Mouse (Mus musculus) heart, embryonic 11.5 days (tissue): ENCODE data around the gene Iqgap1. TPM values are rescaled to one million over a fixed set of nuclear protein-coding genes. Genes with fewer than 3 reads are reported as not detected.
"Not testable (repeated sequence)": the region's sequence is repeated elsewhere in the genome, so short reads cannot be mapped to it uniquely, and the experiment has no call there.

ENCODE experiments used
- ATAC-seq: fragments of 200-750 bp; cut with Nextera tagmentation; replicated peaks from 2 replicates; pipeline ENCODE4 v1.8.0; 2017; ENCODE audit warnings: moderate library complexity; ENCODE audit not compliant: insufficient number of reproducible peaks, low FRiP score, low TSS enrichment
- H3K27ac ChIP-seq: fragments of 300-500 bp; sonication (generic); 2 replicates; pipeline ENCODE4 v1.5.1; 2014; ENCODE audit warnings: mild to moderate bottlenecking, low read depth, low read length
- H3K27me3 ChIP-seq: fragments of 300-500 bp; sonication (generic); 2 replicates; pipeline ENCODE4 v1.6.1; 2014; ENCODE audit warnings: mild to moderate bottlenecking, low read length, mixed read lengths; ENCODE audit not compliant: control insufficient read depth, insufficient read depth
- H3K36me3 ChIP-seq: fragments of 300-500 bp; sonication (generic); 2 replicates; pipeline ENCODE4 v1.6.1; 2014; ENCODE audit warnings: mild to moderate bottlenecking, low read length, moderate library complexity, mixed read lengths; ENCODE audit not compliant: control insufficient read depth, insufficient read depth
- H3K4me1 ChIP-seq: fragments of 300-500 bp; sonication (generic); 2 replicates; pipeline ENCODE4 v1.6.1; 2014; ENCODE audit warnings: low read length; ENCODE audit not compliant: control insufficient read depth, insufficient read depth
- H3K4me2 ChIP-seq: fragments of 300-500 bp; sonication (generic); 2 replicates; pipeline ENCODE4 v1.6.1; 2014; ENCODE audit warnings: mild to moderate bottlenecking, moderate library complexity
- H3K4me3 ChIP-seq: fragments of 300-500 bp; sonication (generic); 2 replicates; pipeline ENCODE4 v1.5.1; 2014; ENCODE audit warnings: low read depth, low read length
- H3K9ac ChIP-seq: fragments of 300-500 bp; sonication (generic); 2 replicates; pipeline ENCODE4 v1.6.1; 2014; ENCODE audit warnings: mild to moderate bottlenecking, low read depth, low read length, moderate library complexity
- H3K9me3 ChIP-seq: fragments of 300-500 bp; sonication (generic); replicated peaks from 2 replicates; pipeline ENCODE4 v1.6.1; 2016; ENCODE audit warnings: low read length; ENCODE audit not compliant: control insufficient read depth
- WGBS: fragments of 180-500 bp; shearing (Covaris S2); extraction: QIAGEN DNeasy Blood & Tissue Kit; methylation state at CpG from one replicate; pipeline ENCODE4 v1.1.7; 2014; ENCODE audit not compliant: insufficient replicate concordance; 5-methylcytosine and 5-hydroxymethylcytosine counted together
- polyA plus RNA-seq: library from polyadenylated mRNA; unstranded; fragments of >200 nt; fragmentation: Nextera tagmentation; extraction: Ambion mirVana; gene quantifications from 2 replicates; pipeline ENCODE4 v1.2.1, GENCODE M21; 2014

Gene Iqgap1
- polyA plus RNA-seq, 1 experiment from 2014 or later, result 33.5 TPM

DNA sequence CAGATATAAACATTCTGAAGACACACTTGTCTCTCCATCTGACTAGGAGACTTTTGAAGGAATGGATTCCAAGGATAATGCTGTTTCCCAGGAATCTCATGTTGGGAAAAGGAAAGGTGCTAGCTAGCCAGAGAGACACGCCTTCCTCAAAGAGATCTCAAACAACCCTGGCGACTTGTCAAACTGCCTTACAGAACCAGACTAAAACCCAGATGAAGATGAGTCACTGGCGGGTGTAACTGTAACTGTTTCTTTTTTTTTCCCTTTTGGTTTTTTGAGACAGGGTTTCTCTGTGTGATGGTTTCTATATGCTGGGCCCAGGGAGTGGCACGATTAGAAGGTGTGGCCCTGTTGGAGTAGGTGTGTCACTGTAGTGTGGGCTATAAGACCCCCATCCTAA lies 15.2 kb upstream of the Iqgap1 start:
- H3K36me3 ChIP-seq, result no peaks in the 10 kb centered on the region
- 0 out of 2 replicates have a peak, but pooled peaks cover 2% of the 10 kb centered on the region for H3K4me1 ChIP-seq
- no peaks in the 10 kb centered on the region for H3K9me3 ChIP-seq
- H3K4me3 ChIP-seq, result no peak overlapping the region
- no peak for ATAC-seq
- no peaks in the 10 kb centered on the region for H3K27me3 ChIP-seq
- no peak overlapping the region for H3K4me2 ChIP-seq
- no peak overlapping the region for H3K27ac ChIP-seq
- no peak overlapping the region for H3K9ac ChIP-seq
- WGBS, result 73% methylated on average over 4 of the region's 4 CpGs

DNA sequence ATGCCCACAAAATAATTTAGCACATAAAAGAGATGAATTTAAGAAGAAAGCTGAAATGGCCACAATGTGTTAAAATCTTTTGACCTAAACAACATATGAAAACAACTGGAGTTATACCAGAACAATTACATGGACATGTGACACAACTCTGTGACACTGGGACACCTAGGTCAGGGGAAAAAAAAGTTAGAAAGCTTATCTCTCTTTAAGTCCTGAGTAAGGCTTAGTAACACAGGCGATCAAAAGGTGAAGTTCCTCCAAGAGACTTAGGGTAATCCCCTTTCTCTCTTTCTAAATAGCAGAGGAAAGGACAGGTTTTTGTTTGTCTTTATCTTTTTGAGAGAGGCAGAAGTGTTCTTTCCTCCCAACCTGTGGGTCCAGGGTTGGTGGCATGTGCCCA lies 14.5 kb upstream of the Iqgap1 start:
- Histone ChIP-seq H3K9me3 (no peaks in the 10 kb centered on the region), H3K36me3 (no peaks in the 10 kb centered on the region), H3K9ac (no peak overlapping the region), H3K4me3 (no peak overlapping the region), H3K27ac (no peak overlapping the region), H3K4me1 (0 out of 2 replicates have a peak, but pooled peaks cover 2% of the 10 kb centered on the region), H3K27me3 (no peaks in the 10 kb centered on the region), H3K4me2 (no peak overlapping the region)
- no peak for ATAC-seq
- WGBS, result 53% methylated on average over 1 of the region's 1 CpGs

DNA sequence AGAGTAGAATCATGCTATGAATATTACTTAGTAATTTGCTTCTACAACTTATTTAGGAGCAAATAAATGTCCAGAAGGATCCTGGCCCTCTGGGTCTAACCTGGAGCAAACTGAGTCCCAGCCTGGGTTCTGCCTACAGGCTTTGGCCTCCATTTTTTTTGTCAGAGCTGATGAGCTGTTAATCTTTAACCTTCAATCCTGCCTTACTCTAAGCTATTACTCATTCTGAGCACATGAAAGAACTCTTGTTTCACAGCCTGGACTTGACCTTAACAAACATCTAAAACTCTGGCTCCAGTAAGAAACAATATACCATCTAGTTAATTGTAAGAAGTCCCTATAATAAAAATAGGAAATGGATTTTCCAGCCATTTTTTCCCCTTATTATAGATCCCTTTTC lies 14.0 kb upstream of the Iqgap1 start:
- H3K27ac ChIP-seq, result no peak overlapping the region
- H3K4me3 ChIP-seq, result no peak overlapping the region
- 0 out of 2 replicates have a peak, but pooled peaks cover 2% of the 10 kb centered on the region for H3K4me1 ChIP-seq
- no peaks in the 10 kb centered on the region for H3K9me3 ChIP-seq
- ATAC-seq, result no peak
- H3K27me3 ChIP-seq, result no peaks in the 10 kb centered on the region
- H3K36me3 ChIP-seq, result no peaks in the 10 kb centered on the region
- no peak overlapping the region for H3K4me2 ChIP-seq
- H3K9ac ChIP-seq, result no peak overlapping the region

DNA sequence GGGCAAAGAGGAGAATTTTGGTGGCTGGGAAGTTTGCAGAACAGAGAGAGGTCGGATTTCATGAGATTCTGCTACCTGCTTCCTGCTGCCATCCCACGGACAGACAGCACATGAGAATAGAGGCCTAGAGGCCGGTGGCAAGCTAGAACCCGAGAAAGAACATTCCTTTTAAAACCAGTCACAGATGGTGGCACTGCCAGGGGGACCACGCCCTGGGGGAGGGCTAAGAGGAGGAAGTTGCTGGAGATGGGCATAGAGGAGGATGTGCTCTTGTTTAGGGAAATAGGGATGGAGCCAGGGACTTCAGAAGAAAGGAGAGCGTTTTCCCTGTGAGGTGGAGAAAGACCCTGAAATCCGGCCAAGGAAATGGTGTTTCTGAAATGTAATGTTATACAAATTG lies 12.5 kb upstream of the Iqgap1 start:
- no peaks in the 10 kb centered on the region for H3K9me3 ChIP-seq
- 0 out of 2 replicates have a peak, but pooled peaks cover 4% of the 10 kb centered on the region for H3K4me1 ChIP-seq
- H3K9ac ChIP-seq, result no peak overlapping the region
- H3K4me3 ChIP-seq, result no peak overlapping the region
- no peaks in the 10 kb centered on the region for H3K36me3 ChIP-seq
- no peaks in the 10 kb centered on the region for H3K27me3 ChIP-seq
- no peak for ATAC-seq
- 42% methylated on average over 7 of the region's 7 CpGs for WGBS
- no peak overlapping the region for H3K27ac ChIP-seq
- no peak overlapping the region for H3K4me2 ChIP-seq

DNA sequence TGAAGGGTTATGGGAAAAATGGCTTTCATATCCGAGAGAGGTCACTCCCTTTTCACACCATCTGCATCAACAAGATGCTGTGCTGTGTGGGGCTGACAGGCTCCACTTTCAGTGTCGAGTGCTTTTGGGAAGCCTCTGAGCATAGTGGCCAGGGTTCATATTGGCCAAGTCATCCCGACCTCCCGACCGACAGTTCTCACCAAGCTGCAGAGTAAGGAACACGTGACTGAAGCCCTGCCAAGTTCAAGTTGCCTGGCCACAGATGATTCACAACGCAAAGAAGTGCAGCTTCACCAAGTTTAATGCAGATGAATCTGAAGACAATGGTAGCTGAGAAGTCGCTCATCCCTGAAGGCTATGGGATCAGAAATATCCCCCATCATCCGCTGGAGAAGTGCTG lies 12.0 kb upstream of the Iqgap1 start:
- H3K9ac ChIP-seq, result no peak overlapping the region
- ATAC-seq, result no peak
- H3K9me3 ChIP-seq, result no peaks in the 10 kb centered on the region
- no peak overlapping the region for H3K27ac ChIP-seq
- WGBS, result 51% methylated on average over 9 of the region's 9 CpGs
- no peaks in the 10 kb centered on the region for H3K27me3 ChIP-seq
- H3K36me3 ChIP-seq, result no peaks in the 10 kb centered on the region
- H3K4me2 ChIP-seq, result no peak overlapping the region
- H3K4me1 ChIP-seq, result 0 out of 2 replicates have a peak, but pooled peaks cover 4% of the 10 kb centered on the region
- no peak overlapping the region for H3K4me3 ChIP-seq

DNA sequence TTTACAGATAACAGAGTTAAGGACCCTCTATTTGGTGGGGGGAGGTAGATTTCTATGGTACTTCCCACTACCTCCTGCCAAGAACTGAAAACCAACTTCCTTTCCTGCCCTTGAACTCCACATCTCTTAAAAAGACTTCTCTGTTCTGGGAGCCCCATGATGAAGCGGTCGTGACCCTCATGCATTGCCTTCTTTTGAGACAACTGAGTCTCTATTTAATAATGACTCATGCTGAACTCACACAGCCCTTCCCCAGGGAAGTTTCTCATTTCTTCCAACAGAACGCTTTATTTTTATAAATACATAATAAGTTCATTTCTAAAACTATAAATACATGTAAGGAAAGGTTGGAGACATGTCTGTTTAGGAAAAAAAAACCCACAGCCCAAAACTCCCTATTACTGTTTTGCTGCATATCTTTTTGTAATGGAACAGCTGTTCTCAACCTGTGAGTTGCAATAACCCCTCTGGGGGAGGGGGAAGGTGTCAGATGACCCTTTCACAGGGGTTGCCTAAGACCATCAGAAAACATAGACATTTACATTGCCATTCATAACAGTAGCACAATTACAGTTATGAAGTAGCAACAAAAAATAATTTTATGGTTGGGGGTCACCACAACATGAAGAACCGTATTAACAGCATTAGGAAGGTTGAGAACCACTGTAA lies 10.3 kb upstream of the Iqgap1 start:
- Histone ChIP-seq H3K27ac (no peak overlapping the region), H3K4me3 (no peak overlapping the region)

DNA sequence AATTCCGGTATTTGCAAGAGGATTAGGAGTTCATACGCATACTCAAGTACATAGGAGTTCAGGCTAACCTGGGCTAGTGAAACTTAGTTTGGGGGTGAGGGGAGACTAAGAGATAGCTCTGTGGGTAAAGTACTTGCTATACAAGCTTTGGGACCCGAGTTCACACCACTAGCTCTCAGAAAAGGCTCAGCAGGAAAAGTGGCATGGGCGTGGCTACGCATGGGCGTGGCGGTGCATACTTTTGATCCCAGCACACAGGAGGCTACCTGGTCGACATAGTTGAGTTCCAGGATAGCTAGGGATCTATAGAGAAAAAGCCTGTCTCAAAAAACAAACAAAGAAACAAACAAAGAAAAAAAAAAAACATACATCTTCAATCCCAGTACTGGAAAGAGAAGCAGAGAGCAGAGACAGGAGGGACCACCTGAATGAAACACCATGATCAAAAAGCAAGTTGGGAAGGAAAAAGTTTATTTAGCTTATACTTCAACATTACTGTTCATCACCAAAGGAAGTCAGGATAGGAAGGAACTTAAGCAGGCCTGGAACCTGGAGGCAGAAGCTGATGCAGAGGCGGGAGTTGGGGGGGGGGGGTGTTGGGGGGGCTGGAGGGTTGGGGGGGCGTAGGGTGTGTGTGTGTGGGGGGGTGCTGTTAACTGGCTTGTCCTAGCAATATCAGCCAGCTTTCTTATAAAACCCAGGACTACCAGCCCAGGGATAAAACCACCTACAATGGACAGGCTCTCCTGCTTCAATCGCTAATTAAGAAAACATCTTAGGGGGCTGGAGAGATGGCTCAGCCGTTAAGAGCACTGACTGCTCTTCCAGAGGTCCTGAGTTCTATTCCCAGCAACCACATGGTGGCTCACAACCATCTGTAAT lies 8.1 kb upstream of the Iqgap1 start:
- Histone ChIP-seq H3K36me3 (no peaks in the 10 kb centered on the region), H3K4me2 (no peak overlapping the region), H3K27me3 (no peaks in the 10 kb centered on the region), H3K9me3 (no peaks in the 10 kb centered on the region), H3K4me3 (no peak overlapping the region), H3K4me1 (0 out of 2 replicates have a peak, but pooled peaks cover 8% of the 10 kb centered on the region), H3K27ac (no peak overlapping the region), H3K9ac (no peak overlapping the region)
- no peak for ATAC-seq
- WGBS, result 32% methylated on average over 12 of the region's 12 CpGs

More for the DNA sequence above, 10.3 kb upstream of the Iqgap1 start:
- Histone ChIP-seq H3K36me3 (no peaks in the 10 kb centered on the region), H3K9me3 (no peaks in the 10 kb centered on the region), H3K27me3 (no peaks in the 10 kb centered on the region), H3K4me2 (no peak overlapping the region), H3K9ac (no peak overlapping the region), H3K4me1 (0 out of 2 replicates have a peak, but pooled peaks cover 4% of the 10 kb centered on the region)
- no peak for ATAC-seq
- 74% methylated on average over 4 of the region's 4 CpGs for WGBS

DNA sequence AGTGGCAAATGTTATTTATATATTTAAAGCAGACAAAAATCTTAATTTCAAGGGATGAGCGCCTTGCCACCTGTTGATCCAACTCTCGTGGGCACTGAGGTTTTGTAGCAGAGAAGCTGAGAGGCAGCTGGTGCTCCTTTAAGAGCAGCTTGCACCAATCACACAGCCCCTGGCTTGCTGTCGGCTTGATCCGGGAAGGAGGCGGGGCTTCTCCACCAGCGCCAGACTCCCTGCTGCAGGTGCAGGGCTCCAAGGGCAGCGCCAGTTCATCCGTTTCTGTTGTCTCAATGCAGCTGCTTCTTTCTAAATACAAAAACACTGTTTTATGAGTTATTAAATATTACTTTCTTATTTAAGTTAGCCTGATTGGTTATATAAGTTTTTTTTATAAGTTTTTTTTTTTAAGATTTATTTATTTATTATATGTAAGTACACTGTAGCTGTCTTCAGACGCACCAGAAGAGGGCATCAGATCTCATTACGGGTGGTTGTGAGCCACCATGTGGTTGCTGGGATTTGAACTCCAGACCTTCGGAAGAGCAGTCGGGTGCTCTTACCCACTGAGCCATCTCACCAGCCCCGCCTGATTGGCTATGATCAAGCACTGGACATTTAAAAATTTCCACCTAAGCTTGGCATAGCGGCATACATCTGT lies 7.3 kb upstream of the Iqgap1 start:
- H3K36me3 ChIP-seq, H3K9me3 ChIP-seq, H3K4me1 ChIP-seq, ATAC-seq, H3K27ac ChIP-seq, H3K9ac ChIP-seq, H3K27me3 ChIP-seq, H3K4me3 ChIP-seq: not testable (repeated sequence)
- WGBS, result 16% methylated on average over 13 of the region's 14 CpGs
- peak overlapping the region; percentile 47 for H3K4me2 ChIP-seq
